Mouse (Mus musculus): Measurements from ENCODE around the gene 1700012A03Rik.

The 1700012A03Rik gene

GRCm38 (mm10) chr6:32065789-32066510 is 15.9 kb downstream of the 1700012A03Rik start:
- ATAC-seq (ENCODE audit: insufficient number of reproducible peaks, low FRiP score, low TSS enrichment): no peak

- no peak for ATAC-seq (ENCODE audit: insufficient number of reproducible peaks, low FRiP score, low TSS enrichment)
Observed at GRCm38 (mm10) chr6:32072161-32072560, 22.1 kb downstream of the 1700012A03Rik start.

GRCm38 (mm10) chr6:32093312-32093711 is 43.3 kb downstream of the 1700012A03Rik start:
- no peak for ATAC-seq (ENCODE audit: insufficient number of reproducible peaks, low FRiP score, low TSS enrichment)

- ATAC-seq (ENCODE audit: insufficient number of reproducible peaks, low FRiP score, low TSS enrichment): no peak
Observed at GRCm38 (mm10) chr6:32105547-32106275, 55.7 kb downstream of the 1700012A03Rik start.
